Mouse (Mus musculus) MEL-GATA-1-ER (cell line): ENCODE results near the gene Kazn.

ENCODE experiments used
- DNase-seq: peaks from one replicate; pipeline ENCODE4 v3.0.0-alpha.2; 2012; ENCODE audit warnings: low read depth; ENCODE audit errors: extremely low read depth

Gene Kazn

DNA sequence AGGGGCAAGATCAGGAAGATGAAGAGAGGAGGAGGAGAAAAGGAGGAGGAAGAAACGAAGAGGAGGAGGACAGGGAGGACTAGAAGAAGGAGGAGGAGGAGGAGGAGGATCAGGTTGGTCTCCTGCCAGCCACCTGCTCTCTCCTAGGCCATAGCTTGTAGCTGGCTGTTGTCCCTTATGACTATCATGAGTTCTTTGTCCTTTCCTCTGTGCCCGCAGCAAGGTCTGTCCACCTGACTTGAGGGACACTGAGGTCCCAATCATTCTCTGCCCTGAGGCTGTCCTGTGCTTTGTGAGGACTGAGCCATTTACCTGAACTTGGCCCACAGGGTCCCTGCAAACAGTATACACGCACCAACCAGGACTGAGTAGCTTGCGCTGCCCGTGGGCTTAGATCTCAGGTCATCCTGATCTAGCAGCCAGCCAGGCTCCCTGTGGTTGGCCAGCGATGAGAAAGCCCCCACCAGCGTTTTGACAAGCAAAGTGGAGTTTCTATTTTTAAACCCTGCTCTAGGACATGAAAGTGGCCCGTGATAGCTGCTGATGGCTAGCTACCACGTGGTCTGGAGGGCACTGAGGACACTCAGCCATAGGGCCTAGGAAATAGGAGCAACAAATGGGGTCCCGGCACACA lies 112.4 kb downstream of the Kazn start:
- DNase-seq, result no peak

GRCm38 (mm10) chr4:142121164-142121563 lies 118.0 kb downstream of the Kazn start:
- no peak for DNase-seq

- no peak for DNase-seq
Observed at GRCm38 (mm10) chr4:142118522-142118921, 120.7 kb downstream of the Kazn start.

DNA sequence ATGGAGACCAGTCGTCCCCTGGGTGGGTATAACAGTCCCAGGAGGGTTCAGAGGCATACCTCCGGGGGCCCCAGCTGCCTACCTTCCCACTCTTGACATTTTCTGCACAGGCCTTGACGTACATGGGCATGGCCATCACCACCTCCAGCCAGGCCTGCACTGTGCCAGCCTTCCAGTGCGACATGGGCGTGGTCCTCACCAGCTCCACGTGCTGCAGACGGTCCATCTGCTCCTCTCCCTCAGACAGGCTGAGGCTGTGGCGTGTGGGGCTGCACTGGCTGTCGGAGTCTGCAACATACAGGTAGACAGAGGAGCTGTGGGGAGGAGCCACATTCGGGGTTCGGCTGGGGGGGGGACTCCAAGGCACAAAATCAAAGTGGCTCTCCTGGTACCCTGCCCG lies 121.2 kb downstream of the Kazn start:
- DNase-seq, result no peak

DNA sequence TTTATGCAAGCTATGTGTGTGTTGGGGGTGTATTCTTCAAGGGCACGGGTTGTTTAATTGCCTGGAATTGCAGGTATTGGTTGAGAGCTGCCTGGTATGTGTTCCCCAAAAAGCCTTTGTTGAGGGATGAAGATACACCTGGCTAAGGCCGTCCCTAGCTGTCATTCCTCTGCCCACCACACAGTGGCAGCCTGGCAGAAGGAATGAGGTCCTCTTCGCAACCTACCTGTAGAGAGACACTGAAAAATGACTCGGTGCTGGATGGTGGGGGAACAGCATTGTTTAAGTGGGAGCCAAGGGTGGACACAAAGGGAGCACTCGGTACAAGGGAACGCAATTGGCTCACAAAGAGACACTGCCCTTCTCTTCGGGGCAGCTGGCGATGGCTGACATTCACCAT lies 125.9 kb downstream of the Kazn start:
- DNase-seq, result no peak

- DNase-seq, result no peak
Observed at GRCm38 (mm10) chr4:142103081-142103671, 136.0 kb downstream of the Kazn start.

DNA sequence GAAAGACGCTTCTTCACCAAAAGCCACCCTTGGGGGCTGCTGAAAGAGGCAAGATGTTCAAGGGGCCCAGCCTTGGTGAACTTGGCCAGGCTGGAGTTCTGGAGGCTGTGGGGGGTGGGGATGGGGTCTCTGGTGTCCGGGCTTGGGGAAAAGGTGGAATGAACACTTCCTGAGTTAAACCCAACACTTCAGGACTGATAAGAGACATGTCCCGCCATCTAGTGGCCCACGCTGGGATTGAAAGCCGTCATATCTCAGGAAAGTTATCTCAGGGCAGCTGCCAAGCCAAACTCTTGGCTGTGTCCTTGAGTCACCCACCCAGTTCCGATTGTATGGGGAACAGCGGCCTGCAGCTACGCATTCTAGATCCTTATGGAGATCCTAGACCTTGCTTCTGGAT lies 140.9 kb downstream of the Kazn start:
- DNase-seq, result no peak

DNA sequence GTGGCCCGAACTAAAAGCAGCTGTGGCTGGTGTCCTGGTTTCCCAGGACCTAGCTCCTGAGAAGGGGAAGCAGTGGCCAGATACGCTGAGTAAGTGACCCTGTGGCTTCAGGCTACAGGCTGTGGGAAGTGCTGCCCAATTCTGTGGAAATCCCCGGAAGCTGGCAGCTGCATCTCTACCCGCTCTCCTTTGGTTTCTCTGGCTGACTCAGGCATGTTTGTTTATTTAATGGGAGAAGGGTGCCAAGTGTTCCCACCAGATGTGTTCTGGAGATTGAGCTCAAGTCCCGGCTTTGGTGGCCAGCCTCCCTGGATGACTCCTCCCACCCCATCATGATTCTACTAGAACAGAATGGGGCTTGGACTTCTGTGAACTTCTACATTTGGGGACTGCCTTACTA lies 141.3 kb downstream of the Kazn start:
- no peak for DNase-seq

- DNase-seq, result no peak
Observed at GRCm38 (mm10) chr4:142095513-142096241, 143.5 kb downstream of the Kazn start.

- no peak for DNase-seq
Observed at GRCm38 (mm10) chr4:142094386-142094785, 144.8 kb downstream of the Kazn start.

DNA sequence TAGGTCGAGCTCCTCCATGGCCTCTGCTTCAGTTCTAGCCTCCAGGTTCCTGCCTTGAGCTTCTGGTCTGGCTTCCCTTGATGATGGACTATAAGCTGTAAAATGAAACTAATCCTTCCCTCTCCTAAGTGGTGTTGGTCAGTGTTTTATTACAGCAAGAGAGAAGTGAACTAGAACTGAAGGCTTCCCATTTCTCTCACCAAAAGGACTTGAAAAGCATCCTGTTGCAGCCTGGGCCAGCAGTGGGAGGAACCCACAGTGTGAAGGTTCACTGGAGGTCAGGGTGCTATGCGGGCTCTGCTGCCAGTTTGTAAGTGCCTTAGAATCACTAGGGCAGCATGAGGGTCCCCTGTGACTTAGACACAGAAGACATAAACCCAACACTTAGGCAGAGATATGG lies 148.1 kb downstream of the Kazn start:
- no peak for DNase-seq

- no peak for DNase-seq
Observed at GRCm38 (mm10) chr4:142089966-142090365, 149.2 kb downstream of the Kazn start.

DNA sequence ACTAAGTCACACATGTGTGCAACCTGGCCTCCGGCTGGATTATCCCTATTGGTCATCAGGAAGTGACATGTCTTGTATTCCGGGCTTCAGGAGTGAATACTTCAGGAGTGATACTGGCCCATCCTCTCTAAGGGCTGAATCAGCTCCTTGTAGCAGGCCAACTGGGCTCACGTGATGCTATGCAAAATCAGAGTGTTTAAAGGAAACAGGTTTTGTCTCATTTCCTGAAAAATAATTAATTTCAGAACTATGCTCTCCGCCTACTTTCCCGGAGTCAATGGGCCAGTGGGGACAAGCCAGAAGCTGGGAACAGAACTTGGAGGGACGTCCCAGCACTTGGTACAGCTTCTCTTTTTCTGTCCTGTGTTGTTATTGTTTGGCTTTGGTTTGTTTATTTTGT lies 150.4 kb downstream of the Kazn start:
- no peak for DNase-seq

- DNase-seq, result no peak
Observed at GRCm38 (mm10) chr4:142088409-142088808, 150.8 kb downstream of the Kazn start.

- no peak for DNase-seq
Observed at GRCm38 (mm10) chr4:142084936-142085563, 154.2 kb downstream of the Kazn start.

GRCm38 (mm10) chr4:142084131-142084899 lies 154.9 kb downstream of the Kazn start, which contains the start of gene Tmem51:
Tmem51 (minus strand) TSS chr4:142084304.
- DNase-seq, result no peak

- DNase-seq, result no peak
Observed at GRCm38 (mm10) chr4:142083762-142084130, 155.5 kb downstream of the Kazn start.

DNA sequence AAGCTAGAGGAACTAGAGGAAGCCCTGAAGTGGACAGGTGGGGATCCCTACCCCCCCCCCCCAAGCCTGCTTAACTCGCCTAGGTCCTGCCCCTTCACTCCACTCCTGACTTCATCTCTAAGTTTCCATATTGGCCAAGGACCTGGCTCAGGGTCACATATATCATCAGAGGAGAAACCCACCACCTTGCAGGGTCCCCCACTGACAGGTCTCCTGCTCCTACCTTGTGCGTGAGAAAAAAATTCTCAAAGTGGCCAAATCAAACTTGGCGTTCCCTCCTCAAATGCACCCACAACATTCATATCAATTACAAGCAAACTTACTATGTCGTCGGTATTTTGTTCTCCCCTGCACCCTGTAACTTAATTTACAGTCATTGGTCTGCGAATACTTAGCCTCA lies 156.0 kb downstream of the Kazn start:
- no peak for DNase-seq

GRCm38 (mm10) chr4:142082703-142083102 lies 156.5 kb downstream of the Kazn start:
- no peak for DNase-seq

GRCm38 (mm10) chr4:142081631-142082283 lies 157.4 kb downstream of the Kazn start:
- DNase-seq, result no peak
